Mouse (Mus musculus): Measurements from ENCODE around the gene Cers3. TPM values are rescaled to one million over a fixed set of nuclear protein-coding genes. Genes with fewer than 3 reads are reported as not detected.

The Cers3 gene
- total and polyA plus RNA-seq, 3 experiments, result 0.01 to 0.11 TPM; not detected in 1

DNA sequence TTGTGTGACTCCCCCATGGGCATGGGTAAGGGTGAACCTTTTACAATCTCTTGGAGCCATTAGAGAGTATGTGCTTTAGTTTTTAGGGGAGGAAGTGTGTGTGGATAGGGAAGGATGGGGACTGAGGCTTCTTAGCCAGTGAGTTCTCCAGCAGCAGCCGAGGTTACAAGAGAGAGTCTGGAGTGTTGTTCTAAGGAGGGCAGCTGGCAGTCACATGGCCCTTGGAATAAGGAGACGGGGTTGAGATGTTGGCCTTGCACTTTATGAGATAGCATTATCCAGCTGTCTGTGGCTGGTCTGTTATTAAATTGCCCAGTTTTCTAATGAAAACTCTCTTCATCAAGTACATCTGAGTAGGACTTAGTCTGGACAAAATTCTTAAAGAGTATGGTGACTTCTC is 100.5 kb downstream of the Cers3 start:
- no peak overlapping the region for H3K4me3 ChIP-seq (ENCODE audit: low read depth, low read length)
- ATAC-seq (ENCODE audit: extremely low read depth, insufficient number of reproducible peaks, low FRiP score, poor library complexity, severe bottlenecking) (no peak), DNase-seq (ENCODE audit: low spot score) (no peak)
- TF ChIP-seq GATA2 (IDR thresholded peaks at IDR 0.05; ENCODE audit: borderline replicate concordance, low read depth, low read length) (no peak), POLR2AphosphoS5 (IDR thresholded peaks at IDR 0.05; ENCODE audit: insufficient replicate concordance, low read depth, low read length) (no peak)
- H3K36me3 ChIP-seq (replicated peaks), result no peaks in the 10 kb centered on the region
- H3K4me1 ChIP-seq (ENCODE audit: insufficient read depth, low read depth, low read length), result no peaks in the 10 kb centered on the region
- peaks cover 24% of the 10 kb centered on the region for H3K9me3 ChIP-seq (replicated peaks)
- no peaks in the 10 kb centered on the region for H3K27me3 ChIP-seq (ENCODE audit: insufficient read depth, low read length)

DNA sequence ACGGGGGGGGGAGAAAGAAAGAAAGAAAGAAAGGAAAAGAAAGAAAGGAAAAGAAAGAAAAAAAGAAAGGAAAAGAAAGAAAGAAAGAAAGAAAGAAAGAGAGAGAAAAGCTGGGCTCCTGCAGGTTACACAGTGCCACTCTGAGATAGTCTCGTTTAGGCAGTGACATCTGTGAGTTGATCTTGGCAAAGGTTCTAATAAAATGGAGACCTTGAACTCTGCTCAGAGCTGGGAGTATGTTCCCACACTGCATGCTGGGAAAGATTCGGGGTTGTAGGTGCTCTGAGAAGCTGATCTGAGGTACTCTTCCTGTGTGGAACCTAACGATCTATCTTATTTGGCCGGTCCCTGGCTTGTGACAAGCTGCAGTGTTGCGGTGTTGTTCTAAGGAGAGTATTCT is 103.3 kb downstream of the Cers3 start:
- ATAC-seq (ENCODE audit: extremely low read depth, insufficient number of reproducible peaks, low FRiP score, poor library complexity, severe bottlenecking), result no peak
- no peak for DNase-seq (ENCODE audit: low spot score)
- H3K27me3 ChIP-seq (ENCODE audit: insufficient read depth, low read length), result 0 out of 2 replicates have a peak, but pooled peaks cover 2% of the 10 kb centered on the region

DNA sequence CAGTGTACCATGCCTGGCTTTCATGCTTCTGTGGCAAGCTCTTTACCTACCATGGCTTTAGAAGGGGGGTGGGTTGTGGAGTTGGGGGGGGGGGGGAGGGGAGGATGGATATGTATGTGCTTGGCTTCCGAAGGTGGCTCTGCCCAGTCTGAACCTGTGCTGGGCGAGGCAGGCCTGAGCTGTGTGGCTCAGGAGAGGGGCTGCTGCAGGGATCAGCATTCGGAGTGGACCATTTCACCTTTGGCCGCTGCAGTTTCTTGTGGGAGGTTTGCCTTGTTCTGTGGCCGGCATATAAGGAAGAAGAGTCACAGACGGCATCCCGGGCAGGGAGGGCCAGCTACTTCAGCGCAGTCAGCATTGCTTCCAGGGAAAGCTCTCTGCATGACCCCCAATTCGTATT is 104.0 kb downstream of the Cers3 start:
- H3K27me3 ChIP-seq (ENCODE audit: insufficient read depth, low read length), result 0 out of 2 replicates have a peak, but pooled peaks cover 2% of the 10 kb centered on the region
- no peak for DNase-seq (ENCODE audit: low spot score)
- H3K4me3 ChIP-seq (ENCODE audit: low read depth, low read length), result no peak overlapping the region
- TF ChIP-seq POLR2AphosphoS5 (IDR thresholded peaks at IDR 0.05; ENCODE audit: insufficient replicate concordance, low read depth, low read length) (no peak), GATA1 (IDR thresholded peaks at IDR 0.05; ENCODE audit: borderline replicate concordance, low read length) (no peak), GATA2 (IDR thresholded peaks at IDR 0.05; ENCODE audit: borderline replicate concordance, low read depth, low read length) (no peak), CTCF (IDR thresholded peaks at IDR 0.05; ENCODE audit: low read depth, low read length) (no peak), TAL1 (conservative IDR thresholded peaks at IDR 0.05; ENCODE audit: low read depth, low read length) (no peak)
- ATAC-seq (ENCODE audit: extremely low read depth, insufficient number of reproducible peaks, low FRiP score, poor library complexity, severe bottlenecking), result no peak
- H3K9me3 ChIP-seq (replicated peaks), result 0 out of 2 replicates have a peak, but pooled peaks cover 8% of the 10 kb centered on the region
- no peaks in the 10 kb centered on the region for H3K4me1 ChIP-seq (ENCODE audit: insufficient read depth, low read depth, low read length)
- H3K36me3 ChIP-seq (replicated peaks), result no peaks in the 10 kb centered on the region

More for the DNA sequence above, 103.3 kb downstream of the Cers3 start:
- H3K4me3 ChIP-seq (ENCODE audit: low read depth, low read length), result no peak overlapping the region
- H3K9me3 ChIP-seq (replicated peaks), result 0 out of 2 replicates have a peak, but pooled peaks cover 8% of the 10 kb centered on the region
- H3K36me3 ChIP-seq (replicated peaks), result no peaks in the 10 kb centered on the region
- TF ChIP-seq POLR2AphosphoS5 (IDR thresholded peaks at IDR 0.05; ENCODE audit: insufficient replicate concordance, low read depth, low read length), result no peak
- no peak for TF ChIP-seq GATA2 (IDR thresholded peaks at IDR 0.05; ENCODE audit: borderline replicate concordance, low read depth, low read length)
- no peak for TF ChIP-seq CTCF (IDR thresholded peaks at IDR 0.05; ENCODE audit: low read depth, low read length)
- no peaks in the 10 kb centered on the region for H3K4me1 ChIP-seq (ENCODE audit: insufficient read depth, low read depth, low read length)

DNA sequence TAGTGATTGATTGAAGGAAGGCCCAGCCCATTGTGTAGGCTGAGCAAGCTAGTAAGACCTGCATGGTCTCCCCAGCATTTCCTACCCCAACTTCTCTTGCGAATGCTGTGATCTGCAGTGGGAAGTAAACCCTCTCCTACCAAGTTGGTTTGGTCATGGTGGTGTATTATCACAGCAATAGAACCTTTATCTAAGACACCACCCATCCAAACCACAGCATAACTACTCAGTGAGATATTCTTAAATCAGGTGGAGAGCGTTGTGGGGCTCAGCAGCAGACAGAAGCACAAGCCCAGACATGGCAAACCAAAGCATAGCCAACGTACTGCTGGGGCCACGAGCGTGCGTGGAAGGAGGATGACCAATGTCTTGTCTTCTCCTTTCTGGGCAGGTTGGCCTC is 106.0 kb downstream of the Cers3 start:
- ATAC-seq (ENCODE audit: extremely low read depth, insufficient number of reproducible peaks, low FRiP score, poor library complexity, severe bottlenecking), result no peak
- TF ChIP-seq POLR2AphosphoS5 (IDR thresholded peaks at IDR 0.05; ENCODE audit: insufficient replicate concordance, low read depth, low read length) (no peak), GATA2 (IDR thresholded peaks at IDR 0.05; ENCODE audit: borderline replicate concordance, low read depth, low read length) (no peak), CTCF (IDR thresholded peaks at IDR 0.05; ENCODE audit: low read depth, low read length) (no peak), TAL1 (conservative IDR thresholded peaks at IDR 0.05; ENCODE audit: low read depth, low read length) (no peak), GATA1 (IDR thresholded peaks at IDR 0.05; ENCODE audit: borderline replicate concordance, low read length) (no peak)

DNA sequence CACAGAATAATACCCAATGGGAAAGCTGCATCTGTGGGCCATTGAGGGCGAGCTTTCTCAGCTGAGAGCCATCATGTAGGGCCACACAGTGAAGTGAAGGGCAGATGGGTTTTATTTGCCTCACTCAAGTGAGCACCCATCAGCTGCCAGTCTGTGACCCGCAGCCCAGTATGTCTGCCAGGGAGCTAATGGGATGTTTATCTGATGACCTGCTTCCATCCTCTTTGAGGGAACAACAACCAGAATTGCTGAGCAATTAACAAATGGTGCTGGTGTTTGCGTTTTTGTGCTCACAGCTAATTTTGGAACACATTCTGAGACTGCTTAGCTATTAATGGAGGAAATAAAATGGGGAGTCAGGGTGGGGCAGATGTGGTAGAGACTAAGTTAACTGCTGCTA is 108.9 kb downstream of the Cers3 start:
- DNase-seq (ENCODE audit: low spot score) (no peak), ATAC-seq (ENCODE audit: extremely low read depth, insufficient number of reproducible peaks, low FRiP score, poor library complexity, severe bottlenecking) (no peak)
- H3K36me3 ChIP-seq (replicated peaks), result no peaks in the 10 kb centered on the region
- no peak overlapping the region for H3K4me3 ChIP-seq (ENCODE audit: low read depth, low read length)
- no peak for TF ChIP-seq TAL1 (conservative IDR thresholded peaks at IDR 0.05; ENCODE audit: low read depth, low read length)
- H3K27me3 ChIP-seq (ENCODE audit: insufficient read depth, low read length), result 0 out of 2 replicates have a peak, but pooled peaks cover 2% of the 10 kb centered on the region
- H3K4me1 ChIP-seq (ENCODE audit: insufficient read depth, low read depth, low read length), result no peaks in the 10 kb centered on the region
- peaks cover 11% of the 10 kb centered on the region; the same call in 1 of the 2 replicates for H3K9me3 ChIP-seq (replicated peaks)

More for the DNA sequence above, 106.0 kb downstream of the Cers3 start:
- Histone ChIP-seq H3K4me3 (ENCODE audit: low read depth, low read length) (no peak overlapping the region), H3K27me3 (ENCODE audit: insufficient read depth, low read length) (0 out of 2 replicates have a peak, but pooled peaks cover 2% of the 10 kb centered on the region), H3K4me1 (ENCODE audit: insufficient read depth, low read depth, low read length) (no peaks in the 10 kb centered on the region), H3K9me3 (replicated peaks) (peaks cover 11% of the 10 kb centered on the region; the same call in 1 of the 2 replicates), H3K36me3 (replicated peaks) (no peaks in the 10 kb centered on the region)
- no peak for DNase-seq (ENCODE audit: low spot score)

DNA sequence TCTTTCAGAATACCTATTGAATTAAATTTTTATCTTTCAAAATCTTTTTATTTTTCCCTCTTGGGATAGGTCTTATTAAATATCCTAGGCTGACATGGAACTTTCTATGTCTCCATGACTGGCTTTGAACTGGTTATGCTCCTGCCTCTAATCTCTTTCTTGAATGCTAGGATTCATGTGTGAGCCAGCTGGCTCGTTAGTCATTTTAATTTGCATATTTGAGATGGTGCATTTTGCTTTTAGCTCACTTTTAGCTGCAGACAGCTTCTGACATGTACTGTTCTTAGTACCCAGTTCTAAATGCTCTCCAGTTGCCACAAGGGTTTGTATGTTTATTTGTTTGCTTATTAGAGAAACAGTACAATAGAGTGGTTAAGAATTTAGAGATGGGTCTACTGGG is 114.3 kb downstream of the Cers3 start:
- H3K9me3 ChIP-seq (replicated peaks), result peaks cover 3% of the 10 kb centered on the region; the same call in 1 of the 2 replicates
- ATAC-seq (ENCODE audit: extremely low read depth, insufficient number of reproducible peaks, low FRiP score, poor library complexity, severe bottlenecking) (no peak), DNase-seq (ENCODE audit: low spot score) (no peak)
- H3K27me3 ChIP-seq (ENCODE audit: insufficient read depth, low read length), result no peaks in the 10 kb centered on the region
- no peak overlapping the region for H3K4me3 ChIP-seq (ENCODE audit: low read depth, low read length)
- no peaks in the 10 kb centered on the region for H3K36me3 ChIP-seq (replicated peaks)
- H3K4me1 ChIP-seq (ENCODE audit: insufficient read depth, low read depth, low read length), result no peaks in the 10 kb centered on the region
- no peak for TF ChIP-seq POLR2AphosphoS5 (IDR thresholded peaks at IDR 0.05; ENCODE audit: insufficient replicate concordance, low read depth, low read length)
- TF ChIP-seq TAL1 (conservative IDR thresholded peaks at IDR 0.05; ENCODE audit: low read depth, low read length), result no peak
- no peak for TF ChIP-seq GATA2 (IDR thresholded peaks at IDR 0.05; ENCODE audit: borderline replicate concordance, low read depth, low read length)
- TF ChIP-seq GATA1 (IDR thresholded peaks at IDR 0.05; ENCODE audit: borderline replicate concordance, low read length), result no peak
- TF ChIP-seq CTCF (IDR thresholded peaks at IDR 0.05; ENCODE audit: low read depth, low read length), result no peak

All from G1E (cell line).